Mouse (Mus musculus) brain, embryonic 14.5 days (tissue): Measurements from ENCODE around the gene Ddx6.

Experiments
- CTCF ChIP-seq: fragments of 200-500 bp; IDR thresholded peaks from 2 replicates; pipeline ENCODE4 v1.5.1; 2012; ENCODE audit warnings: inconsistent platforms, mild to moderate bottlenecking, moderate library complexity, borderline replicate concordance; ENCODE audit not compliant: insufficient read depth, insufficient read length; ENCODE audit errors: extremely low read depth
- POLR2A ChIP-seq: fragments of 200-500 bp; IDR thresholded peaks from 2 replicates; pipeline ENCODE4 v1.6.1; 2012; ENCODE audit warnings: mild to moderate bottlenecking, inconsistent platforms, borderline replicate concordance; ENCODE audit not compliant: poor library complexity, insufficient read depth, insufficient read length, severe bottlenecking; ENCODE audit errors: extremely low read depth

- TF ChIP-seq CTCF: no peak
- no peak for TF ChIP-seq POLR2A
These were observed 17.9 kb upstream of the Ddx6 start for GRCm38 (mm10) chr9:44586640-44587261.
